8 mouse cellular contexts compared by ENCODE assay signal in the genomic region with DNA sequence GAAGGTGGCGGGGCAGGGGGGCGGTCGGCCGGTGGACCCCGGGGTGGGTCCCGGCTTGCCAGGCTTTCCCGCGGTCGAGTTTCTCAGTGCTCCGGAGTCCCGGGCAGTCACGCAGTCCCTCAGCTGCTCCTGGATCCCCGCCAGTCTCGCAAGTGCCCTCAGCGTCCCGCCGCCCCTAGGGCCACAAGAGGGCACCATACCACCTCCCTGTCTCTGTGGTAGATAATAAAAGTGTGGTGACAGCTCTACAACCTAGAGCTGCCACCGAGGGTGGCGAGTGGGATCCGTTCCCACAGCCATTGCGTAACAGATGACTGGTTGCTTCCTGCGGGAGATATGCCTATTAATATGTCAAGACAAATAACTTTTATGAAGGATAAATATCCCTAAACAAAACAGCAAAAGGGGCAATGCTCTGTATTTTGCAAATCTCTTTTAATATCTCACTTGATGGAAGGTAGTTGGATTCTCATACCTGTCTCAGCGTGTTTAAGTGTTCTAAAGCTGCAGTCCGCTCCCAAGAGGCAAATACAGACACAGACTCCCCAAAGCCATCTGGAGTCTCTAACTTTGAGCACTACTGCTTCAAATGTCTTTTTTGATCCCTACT. TPM values are rescaled to one million over a fixed set of nuclear protein-coding genes. Genes with fewer than 3 reads are reported as not detected.
DNase-seq lines count a peak whose midpoint lies in the region; ATAC-seq lines count a peak whose summit lies in the region.

No protein-coding gene starts in this region.

- H3K27me3 ChIP-seq in intestine, embryonic 16.5 days (replicated peaks; ENCODE audit: control insufficient read depth, insufficient read depth, low read length), result no peaks in the 10 kb centered on the region

- H3K4me2 ChIP-seq in intestine, embryonic 16.5 days (ENCODE audit: low read depth, low read length), result peak overlapping the region; percentile 66

- intact Hi-C loops in gastrocnemius, postnatal 36 days (cut with DNase I), result loop anchor here (5.0 to 10.0 kb wide), 2 partner anchors 66 to 219 kb away; a partner anchor contains a TSS
- intact Hi-C loops in left cerebral cortex, postnatal 25 days (cut with DNase I), result loop anchor here (2.0 to 5.0 kb wide), 2 partner anchors 226 to 353 kb away; a partner anchor contains a TSS

- peak overlapping the region; percentile 88 for H3K9ac ChIP-seq in intestine, embryonic 16.5 days (ENCODE audit: low read depth, low read length)

- peak overlapping the region; percentile 99 for H3K27ac ChIP-seq in intestine, embryonic 16.5 days (ENCODE audit: low read length)

- H3K4me1 ChIP-seq in intestine, embryonic 16.5 days (ENCODE audit: control insufficient read depth, insufficient read depth, low read length), result 0 out of 2 replicates have a peak, but pooled peaks cover 3% of the 10 kb centered on the region

- peak overlapping the region; percentile 78 for H3K4me3 ChIP-seq in intestine, embryonic 16.5 days (ENCODE audit: low read length)

- peaks cover 2% of the 10 kb centered on the region; the same call in 1 of the 2 replicates for H3K36me3 ChIP-seq in intestine, embryonic 16.5 days (ENCODE audit: control insufficient read depth, insufficient read depth, low read length)

- no peaks in the 10 kb centered on the region for H3K9me3 ChIP-seq in intestine, embryonic 16.5 days (ENCODE audit: control insufficient read depth, low read length)

- peak; percentile 90 for DNase-seq in embryo, embryonic 10 days (ENCODE audit: low spot score)
- DNase-seq in embryo, embryonic 9.5 days (ENCODE audit: extremely low spot score), result no peak
- peak; percentile 63 for DNase-seq in embryo, embryonic 11.5 days (ENCODE audit: low read depth, low spot score)
- peak; percentile 84 to 90 for DNase-seq in gastrocnemius, postnatal 36 days
- DNase-seq in left cerebral cortex, postnatal 25 days (ENCODE audit: low spot score in 2 of 2), result peak; percentile 81 to 89
- peak; percentile 80 for DNase-seq in mesoderm, embryonic 11.5 days (ENCODE audit: low read depth, low spot score)
- peak; percentile 93 for DNase-seq in skeletal muscle tissue, adult 2 months (ENCODE audit: low read depth, low spot score)

- peak; percentile 93 for ATAC-seq in intestine, embryonic 16.5 days

- WGBS in intestine, embryonic 16.5 days, result under 1% methylated on average over 24 of the region's 24 CpGs

RNA-seq across cellular contexts. Expression of a gene that starts 0.5 kb away (rescaled TPM):
- total RNA-seq in gastrocnemius, postnatal 36 days (2021), result 10 to 100 TPM; 17.2 to 20.7 TPM
- polyA plus RNA-seq in intestine, embryonic 16.5 days (2015; fragmentation: Nextera tagmentation; extraction: Ambion mirVana), result 18.6 and 21.7 TPM in 2 replicates
- total RNA-seq in left cerebral cortex, postnatal 25 days (2021), result 10 to 100 TPM; 14.1 to 22.3 TPM

RNA-seq across cellular contexts. Expression of a gene that starts 0.5 kb away (rescaled TPM):
- 10 to 100 TPM; 13.7 to 18.2 TPM for total RNA-seq in gastrocnemius, postnatal 36 days (2021)
- polyA plus RNA-seq in intestine, embryonic 16.5 days (2015; fragmentation: Nextera tagmentation; extraction: Ambion mirVana), result 23.5 and 25.6 TPM in 2 replicates
- total RNA-seq in left cerebral cortex, postnatal 25 days (2021), result 1 to 10 TPM; 5.7 to 6.1 TPM

RNA-seq across cellular contexts. Expression of a gene that starts 28.7 kb away (rescaled TPM):
- total RNA-seq in gastrocnemius, postnatal 36 days (2021), result not detected
- 24.1 and 31.4 TPM in 2 replicates for polyA plus RNA-seq in intestine, embryonic 16.5 days (2015; fragmentation: Nextera tagmentation; extraction: Ambion mirVana)
- total RNA-seq in left cerebral cortex, postnatal 25 days (2021), result under 1 TPM; 0.07 to 0.09 TPM
